Mouse (Mus musculus) testis, adult 2 months (tissue): ENCODE measurements around the gene Fev.

Experiments
- CTCF ChIP-seq: fragments of 200-500 bp; IDR thresholded peaks from 2 replicates; pipeline ENCODE4 v1.5.1; 2012; ENCODE audit warnings: low read depth, mild to moderate bottlenecking, inconsistent platforms, low read length, moderate library complexity; ENCODE audit not compliant: control insufficient read depth, insufficient read depth, insufficient replicate concordance
- POLR2A ChIP-seq: fragments of 200-500 bp; IDR thresholded peaks from 2 replicates; pipeline ENCODE4 v1.6.1; 2012; ENCODE audit warnings: low read depth, mild to moderate bottlenecking, inconsistent platforms, low read length, moderate library complexity; ENCODE audit not compliant: control insufficient read depth

- TF ChIP-seq CTCF (peak; percentile 75; the same call in 1 of the 2 replicates), POLR2A (no peak)
These were observed 41.5 kb upstream of the Fev start for GRCm38 (mm10) chr1:74926721-74927120.
